Mouse (Mus musculus): ENCODE data around the gene Smim4. TPM values are rescaled to one million over a fixed set of nuclear protein-coding genes. Genes with fewer than 3 reads are reported as not detected.

Gene Smim4
- polyA plus RNA-seq, 1 experiment from 2014 or later, result 75.2 TPM

Other genes with a start within 250 kb of the Smim4 start
- gene Mustn1, start 249.8 kb downstream of the Smim4 start, polyA plus RNA-seq (2015; fragmentation: Nextera tagmentation; extraction: Ambion mirVana), result 8.0 and 9.3 TPM in 2 replicates
- gene Itih4, start 242.5 kb downstream of the Smim4 start, polyA plus RNA-seq (2015; fragmentation: Nextera tagmentation; extraction: Ambion mirVana), result 0.16 and 0.70 TPM in 2 replicates
- 0.50 and 2.4 TPM in 2 replicates for gene Itih3, start 205.2 kb downstream of the Smim4 start, polyA plus RNA-seq (2015; fragmentation: Nextera tagmentation; extraction: Ambion mirVana)
- 0.06 and 0.31 TPM in 2 replicates for gene Itih1, start 185.7 kb downstream of the Smim4 start, polyA plus RNA-seq (2015; fragmentation: Nextera tagmentation; extraction: Ambion mirVana)
- 12.8 and 13.1 TPM in 2 replicates for gene Nek4, start 177.6 kb downstream of the Smim4 start, polyA plus RNA-seq (2015; fragmentation: Nextera tagmentation; extraction: Ambion mirVana)
- 67.0 and 70.1 TPM in 2 replicates for gene Glt8d1, start 127.6 kb downstream of the Smim4 start, polyA plus RNA-seq (2015; fragmentation: Nextera tagmentation; extraction: Ambion mirVana)
- 399 and 416 TPM in 2 replicates for gene Spcs1, start 127.3 kb downstream of the Smim4 start, polyA plus RNA-seq (2015; fragmentation: Nextera tagmentation; extraction: Ambion mirVana)
- gene Pbrm1, start 109.8 kb downstream of the Smim4 start, polyA plus RNA-seq (2015; fragmentation: Nextera tagmentation; extraction: Ambion mirVana), result 131 and 140 TPM in 2 replicates
- 81.4 and 89.4 TPM in 2 replicates for gene Gnl3, start 109.8 kb downstream of the Smim4 start, polyA plus RNA-seq (2015; fragmentation: Nextera tagmentation; extraction: Ambion mirVana)
- 451 and 472 TPM in 2 replicates for gene Nt5dc2, start 2.1 kb upstream of the Smim4 start, polyA plus RNA-seq (2015; fragmentation: Nextera tagmentation; extraction: Ambion mirVana)
- 45.3 and 53.6 TPM in 2 replicates for gene Stab1, start 39.7 kb upstream of the Smim4 start, polyA plus RNA-seq (2015; fragmentation: Nextera tagmentation; extraction: Ambion mirVana)
- 91.8 and 115 TPM in 2 replicates for gene Tnnc1, start 79.4 kb upstream of the Smim4 start, polyA plus RNA-seq (2015; fragmentation: Nextera tagmentation; extraction: Ambion mirVana)
- gene Nisch, start 88.0 kb upstream of the Smim4 start, polyA plus RNA-seq (2015; fragmentation: Nextera tagmentation; extraction: Ambion mirVana), result 387 and 413 TPM in 2 replicates
- 2.1 and 2.5 TPM in 2 replicates for gene Sema3g, start 88.9 kb upstream of the Smim4 start, polyA plus RNA-seq (2015; fragmentation: Nextera tagmentation; extraction: Ambion mirVana)
- 13.2 and 14.8 TPM in 2 replicates for gene Phf7, start 122.4 kb upstream of the Smim4 start, polyA plus RNA-seq (2015; fragmentation: Nextera tagmentation; extraction: Ambion mirVana)
- 83.0 and 83.4 TPM in 2 replicates for gene Bap1, start 122.5 kb upstream of the Smim4 start, polyA plus RNA-seq (2015; fragmentation: Nextera tagmentation; extraction: Ambion mirVana)
- 2.7 and 3.3 TPM in 2 replicates for gene Dnah1, start 194.9 kb upstream of the Smim4 start, polyA plus RNA-seq (2015; fragmentation: Nextera tagmentation; extraction: Ambion mirVana)
- 34.8 and 37.2 TPM in 2 replicates for gene Capn7, start 207.7 kb upstream of the Smim4 start, polyA plus RNA-seq (2015; fragmentation: Nextera tagmentation; extraction: Ambion mirVana)

Measured in lung, embryonic 15.5 days (tissue).